Mouse (Mus musculus) erythroblast, embryonic 14.5 days (primary cell): ENCODE data around the gene Pigo. TPM values are rescaled to one million over a fixed set of nuclear protein-coding genes. Genes with fewer than 3 reads are reported as not detected.

Experiments used
- H3K27me3 ChIP-seq: 2 replicates; pipeline ENCODE4 v1.6.1; 2012; ENCODE audit warnings: inconsistent platforms; ENCODE audit not compliant: control insufficient read depth
- H3K36me3 ChIP-seq: 2 replicates; pipeline ENCODE4 v1.6.1; 2012; ENCODE audit warnings: mild to moderate bottlenecking, inconsistent platforms; ENCODE audit not compliant: control insufficient read depth
- H3K4me1 ChIP-seq: 2 replicates; pipeline ENCODE4 v1.6.1; 2012; ENCODE audit warnings: inconsistent platforms; ENCODE audit not compliant: control insufficient read depth
- H3K4me3 ChIP-seq: replicated peaks from 2 replicates; pipeline ENCODE3; 2012; ENCODE audit warnings: moderate library complexity, mild to moderate bottlenecking, inconsistent platforms
- H3K9me3 ChIP-seq: 2 replicates; pipeline ENCODE4 v1.6.1; 2012; ENCODE audit warnings: low read length, inconsistent platforms, mixed read lengths; ENCODE audit not compliant: control insufficient read depth
- GATA1 ChIP-seq: IDR thresholded peaks from 2 replicates; pipeline ENCODE4 v1.6.1; 2012; ENCODE audit warnings: low read length, inconsistent platforms, mixed read lengths
- TAL1 ChIP-seq: IDR thresholded peaks from 3 replicates; pipeline ENCODE4 v1.6.1; 2012; ENCODE audit warnings: low read length, inconsistent platforms, mixed read lengths
- polyA plus RNA-seq: library from polyadenylated mRNA; stranded (reverse); fragments of >175 nt; gene quantifications from 2 replicates; pipeline ENCODE4 v1.2.3, GENCODE M21; 2012

Gene Pigo
- polyA plus RNA-seq, 1 experiment = 2.2 TPM

DNA sequence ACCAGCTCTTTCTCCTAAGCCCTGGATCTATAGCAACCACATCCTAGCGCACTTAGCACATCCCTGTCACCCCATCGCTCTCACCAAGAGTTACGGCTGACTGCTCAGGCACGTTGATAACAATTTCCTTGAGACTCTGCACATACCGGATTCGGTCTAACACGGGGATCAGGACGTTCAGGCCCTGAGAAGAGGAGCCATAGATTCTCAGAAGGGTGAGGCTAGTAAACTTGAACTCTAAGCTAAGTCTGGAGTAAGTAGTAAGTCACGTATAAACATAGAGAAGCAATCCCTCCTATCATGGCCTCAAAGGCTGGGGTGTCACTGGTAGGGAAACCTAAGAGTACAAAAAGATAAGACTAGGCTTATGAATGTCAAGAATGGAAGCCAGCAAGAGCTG is 4.7 kb upstream of the Pigo start:
- Histone ChIP-seq H3K36me3 (peaks cover 82% of the 10 kb centered on the region), H3K4me1 (peaks cover 56% of the 10 kb centered on the region), H3K4me3 (peak overlapping the region; percentile 77), H3K27me3 (no peaks in the 10 kb centered on the region), H3K9me3 (no peaks in the 10 kb centered on the region)
- no peak for TF ChIP-seq TAL1
- TF ChIP-seq GATA1 = no peak

GRCm38 (mm10) chr4:43029749-43030148 is 4.1 kb upstream of the Pigo start:
- H3K36me3 ChIP-seq = peaks cover 76% of the 10 kb centered on the region
- TF ChIP-seq GATA1 = no peak
- no peak for TF ChIP-seq TAL1
- peaks cover 61% of the 10 kb centered on the region for H3K4me1 ChIP-seq
- H3K27me3 ChIP-seq = no peaks in the 10 kb centered on the region
- peak overlapping the region; percentile 77 for H3K4me3 ChIP-seq
- H3K9me3 ChIP-seq = no peaks in the 10 kb centered on the region

DNA sequence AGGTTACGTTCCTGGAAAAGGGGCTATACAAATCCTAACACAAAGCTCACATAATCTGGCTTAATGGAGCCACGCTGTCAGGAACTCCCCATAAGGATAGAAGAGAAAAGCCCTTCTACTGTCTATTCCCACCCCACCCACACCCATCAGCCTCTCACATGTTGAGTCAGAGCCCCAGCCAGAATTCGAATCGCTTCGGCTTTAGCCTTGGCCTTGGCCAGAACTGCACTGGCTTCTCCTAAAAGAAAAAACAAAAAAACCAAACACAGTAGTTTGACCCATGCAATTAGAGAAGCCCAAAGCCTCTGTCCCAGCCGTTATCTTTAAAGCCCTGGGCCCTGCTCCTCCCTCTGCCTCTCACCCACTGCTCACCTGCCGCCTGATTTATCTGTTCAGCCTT is 3.5 kb upstream of the Pigo start:
- peaks cover 75% of the 10 kb centered on the region for H3K36me3 ChIP-seq

GRCm38 (mm10) chr4:43024673-43025072 is 946 bp downstream of the Pigo start:
- Histone ChIP-seq H3K36me3 (peaks cover 87% of the 10 kb centered on the region), H3K27me3 (no peaks in the 10 kb centered on the region), H3K4me3 (peak overlapping the region; percentile 83), H3K9me3 (no peaks in the 10 kb centered on the region), H3K4me1 (peaks cover 47% of the 10 kb centered on the region)
- TF ChIP-seq TAL1 (no peak), GATA1 (no peak)

More for the DNA sequence above, 3.5 kb upstream of the Pigo start:
- Histone ChIP-seq H3K4me1 (peaks cover 63% of the 10 kb centered on the region), H3K4me3 (no peak overlapping the region), H3K9me3 (no peaks in the 10 kb centered on the region), H3K27me3 (no peaks in the 10 kb centered on the region)
- TF ChIP-seq TAL1 (no peak), GATA1 (no peak)

GRCm38 (mm10) chr4:43021341-43021740 is 4.3 kb downstream of the Pigo start:
- H3K4me3 ChIP-seq = no peak overlapping the region
- H3K36me3 ChIP-seq = peaks cover 83% of the 10 kb centered on the region
- H3K27me3 ChIP-seq = no peaks in the 10 kb centered on the region
- H3K9me3 ChIP-seq = no peaks in the 10 kb centered on the region
- peaks cover 46% of the 10 kb centered on the region for H3K4me1 ChIP-seq
- TF ChIP-seq GATA1 = no peak

DNA sequence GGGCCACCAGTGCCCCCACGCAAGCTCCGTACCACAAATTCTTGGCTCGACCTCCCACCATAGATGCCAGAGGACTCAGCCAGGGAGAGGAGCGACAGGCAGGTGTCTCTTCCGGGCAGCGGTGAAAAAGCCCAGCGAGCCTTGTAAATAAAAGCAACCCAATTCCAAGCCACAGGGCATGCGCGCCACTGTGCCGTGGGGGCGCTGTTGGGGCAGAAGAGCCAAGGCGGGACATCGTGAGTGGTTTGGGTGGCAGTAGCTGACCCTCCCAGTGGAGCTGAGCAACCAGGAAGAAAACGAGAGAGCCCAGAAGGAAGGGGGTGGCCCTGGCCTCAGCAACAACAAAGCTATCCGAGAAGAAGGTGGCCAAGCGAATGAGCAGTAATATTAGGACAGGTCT is 4.7 kb downstream of the Pigo start:
- Histone ChIP-seq H3K9me3 (no peaks in the 10 kb centered on the region), H3K36me3 (peaks cover 80% of the 10 kb centered on the region), H3K4me3 (no peak overlapping the region), H3K4me1 (peaks cover 43% of the 10 kb centered on the region), H3K27me3 (no peaks in the 10 kb centered on the region)
- TF ChIP-seq GATA1 (no peak), TAL1 (no peak)

GRCm38 (mm10) chr4:43019641-43020465 is 5.8 kb downstream of the Pigo start:
- H3K27me3 ChIP-seq = no peaks in the 10 kb centered on the region
- H3K4me3 ChIP-seq = peak overlapping the region; percentile 3
- H3K9me3 ChIP-seq = no peaks in the 10 kb centered on the region
- H3K36me3 ChIP-seq = peaks cover 79% of the 10 kb centered on the region
- H3K4me1 ChIP-seq = peaks cover 33% of the 10 kb centered on the region
- no peak for TF ChIP-seq GATA1

DNA sequence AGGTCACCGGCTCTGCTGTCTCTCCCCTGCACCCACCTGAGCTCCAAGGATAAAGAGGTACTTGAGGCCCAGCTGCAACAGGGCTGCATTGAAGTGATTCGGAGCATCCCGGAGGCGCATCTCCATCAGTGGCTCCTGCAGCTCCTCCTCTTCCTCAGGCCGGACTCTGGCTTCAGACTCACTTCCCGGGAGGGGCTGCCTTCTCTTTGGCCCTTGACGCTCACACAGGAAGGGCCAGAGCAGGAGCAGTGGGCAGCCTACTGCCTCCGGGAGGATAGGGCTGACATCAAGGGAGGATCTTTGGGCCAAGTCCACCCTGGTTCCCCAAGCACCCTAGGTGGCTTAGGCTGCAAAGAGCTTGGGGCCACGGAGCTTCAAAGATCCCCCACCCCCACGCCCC is 6.4 kb downstream of the Pigo start:
- Histone ChIP-seq H3K4me3 (no peak overlapping the region), H3K27me3 (no peaks in the 10 kb centered on the region), H3K9me3 (no peaks in the 10 kb centered on the region), H3K4me1 (peaks cover 26% of the 10 kb centered on the region), H3K36me3 (peaks cover 74% of the 10 kb centered on the region)
- no peak for TF ChIP-seq GATA1

DNA sequence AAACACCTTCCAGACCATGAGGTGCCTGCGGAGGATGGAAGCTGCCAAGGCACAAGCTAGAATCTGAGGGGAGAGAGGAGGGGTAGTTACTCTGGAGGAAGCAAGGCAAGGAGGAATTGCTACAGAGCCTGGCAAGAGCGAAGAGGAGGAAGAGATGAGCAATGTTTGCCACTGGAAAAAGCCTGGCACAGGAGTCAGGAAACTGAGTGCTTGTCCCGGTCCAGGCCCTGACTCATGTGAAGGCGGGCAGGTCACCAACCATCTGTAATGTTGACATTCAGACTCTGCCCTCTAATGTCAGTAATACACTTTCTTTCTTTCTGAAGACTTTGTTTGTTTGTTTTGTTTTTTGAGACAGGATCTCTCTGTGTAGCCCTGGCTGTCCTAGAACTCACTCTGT is 7.5 kb downstream of the Pigo start:
- Histone ChIP-seq H3K36me3 (peaks cover 64% of the 10 kb centered on the region), H3K27me3 (no peaks in the 10 kb centered on the region), H3K9me3 (no peaks in the 10 kb centered on the region), H3K4me1 (peaks cover 23% of the 10 kb centered on the region), H3K4me3 (no peak overlapping the region)
- TF ChIP-seq TAL1 (no peak), GATA1 (no peak)

GRCm38 (mm10) chr4:43012091-43012490 is 13.5 kb downstream of the Pigo start:
- peaks cover 18% of the 10 kb centered on the region for H3K4me1 ChIP-seq
- no peaks in the 10 kb centered on the region for H3K9me3 ChIP-seq
- TF ChIP-seq TAL1 = no peak
- TF ChIP-seq GATA1 = no peak
- H3K36me3 ChIP-seq = peaks cover 12% of the 10 kb centered on the region
- H3K27me3 ChIP-seq = no peaks in the 10 kb centered on the region
- H3K4me3 ChIP-seq = no peak overlapping the region
